Mouse (Mus musculus): Measurements from ENCODE around the gene Ing1. TPM values are rescaled to one million over a fixed set of nuclear protein-coding genes. Genes with fewer than 3 reads are reported as not detected.

The Ing1 gene
- 53.9 to 68.1 TPM (median 65.9 TPM) in 4 replicates for total RNA-seq (2023)

GRCm38 (mm10) chr8:11554799-11555719, at the start of gene Ing1:
Gene Ing1, plus strand, starts transcription at chr8:11555571.

DNA sequence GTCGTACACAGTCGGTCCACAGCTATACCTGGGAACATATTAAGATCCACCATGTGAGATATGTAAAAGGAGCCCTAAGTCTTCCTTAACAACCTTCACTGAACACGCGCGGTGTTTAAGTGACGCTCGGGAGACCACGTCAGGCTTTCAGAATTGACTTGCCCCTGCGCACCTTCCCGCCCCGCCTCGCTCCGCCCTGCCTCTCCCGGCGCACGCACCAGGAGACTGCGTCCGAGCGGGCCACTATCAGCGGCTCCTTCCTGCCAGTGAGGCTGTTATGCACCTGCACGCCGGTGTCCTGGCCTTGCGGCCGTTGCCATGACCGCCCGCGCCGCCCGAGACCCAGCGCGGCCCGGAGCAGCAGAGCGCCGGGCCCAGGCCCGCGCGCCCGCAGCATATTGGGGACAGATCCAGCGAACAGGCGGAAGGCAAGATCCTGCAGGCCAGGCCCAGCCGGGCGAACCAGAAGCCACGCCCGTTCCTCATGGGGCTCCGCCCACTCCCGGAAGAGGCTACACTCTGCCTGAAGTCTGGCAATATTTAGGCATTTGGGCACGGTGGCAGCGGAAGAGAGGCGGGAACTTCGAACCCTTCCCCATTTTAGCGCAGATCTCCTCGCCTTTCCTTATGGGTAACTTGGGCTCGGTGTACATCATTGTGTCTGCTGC, 5.0 kb upstream of the Ing1 start, which contains the start of gene Cars2:
Gene Cars2, minus strand, starts transcription at position 503 of the 668 bp plus-strand sequence.

Other genes with a start within 250 kb of the Ing1 start
- 0.09 to 0.26 TPM in 2 of 4 replicates, not detected in the others for gene Col4a2, start 242.8 kb upstream of the Ing1 start, total RNA-seq (2023)
- gene Col4a1, start 242.7 kb upstream of the Ing1 start, total RNA-seq (2023), result 0.28 to 1.1 TPM (median 0.66 TPM) in 3 of 4 replicates, not detected in the other
- gene Rab20, start 76.9 kb upstream of the Ing1 start, total RNA-seq (2023), result 7.5 to 13.8 TPM (median 10.2 TPM) in 4 replicates
- 26.4 to 36.4 TPM (median 29.8 TPM) in 4 replicates for gene Naxd, start 58.1 kb upstream of the Ing1 start, total RNA-seq (2023)
- 29.2 to 37.3 TPM (median 36.7 TPM) in 4 replicates for gene Cars2, start 4.8 kb upstream of the Ing1 start, total RNA-seq (2023)
- gene Ankrd10, start 80.2 kb downstream of the Ing1 start, total RNA-seq (2023), result 89.4 to 97.9 TPM (median 97.0 TPM) in 4 replicates
- not detected in 4 replicates for gene 1700016D06Rik, start 145.5 kb downstream of the Ing1 start, total RNA-seq (2023)
- 54.1 to 59.3 TPM (median 57.6 TPM) in 4 replicates for gene Arhgef7, start 172.2 kb downstream of the Ing1 start, total RNA-seq (2023)